Mouse (Mus musculus): ENCODE data around the gene Git2.

DNA sequence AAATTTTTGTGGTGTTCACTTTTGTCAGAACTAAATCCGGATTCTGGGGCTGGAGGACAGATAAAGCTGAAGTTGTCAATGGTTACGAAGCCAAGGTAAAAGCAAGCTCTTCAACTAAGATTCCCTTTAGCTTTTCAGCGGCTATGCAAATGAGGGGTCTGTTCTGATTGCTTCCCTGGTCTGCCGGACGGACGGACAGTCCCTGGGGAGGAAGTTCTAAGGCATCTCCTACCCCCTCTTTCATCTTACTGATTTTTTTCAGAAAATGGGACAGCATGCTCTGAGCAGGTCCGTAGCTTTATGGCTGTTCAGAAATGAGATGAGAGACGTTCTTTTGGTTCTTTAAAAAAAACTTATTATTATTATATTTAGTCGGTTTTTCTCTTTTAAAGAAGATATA lies 20.3 kb upstream of the Git2 start:
- TF ChIP-seq CTCF (conservative IDR thresholded peaks at IDR 0.05; ENCODE audit: low read length) (no peak), NANOG (IDR thresholded peaks at IDR 0.05; ENCODE audit: borderline replicate concordance, low read length) (no peak)
